Mouse (Mus musculus): Measurements from ENCODE around the gene Serpinb6b.
A peak's percentile ranks its signal among the peaks of the same experiment; 100 is the strongest.

DNA sequence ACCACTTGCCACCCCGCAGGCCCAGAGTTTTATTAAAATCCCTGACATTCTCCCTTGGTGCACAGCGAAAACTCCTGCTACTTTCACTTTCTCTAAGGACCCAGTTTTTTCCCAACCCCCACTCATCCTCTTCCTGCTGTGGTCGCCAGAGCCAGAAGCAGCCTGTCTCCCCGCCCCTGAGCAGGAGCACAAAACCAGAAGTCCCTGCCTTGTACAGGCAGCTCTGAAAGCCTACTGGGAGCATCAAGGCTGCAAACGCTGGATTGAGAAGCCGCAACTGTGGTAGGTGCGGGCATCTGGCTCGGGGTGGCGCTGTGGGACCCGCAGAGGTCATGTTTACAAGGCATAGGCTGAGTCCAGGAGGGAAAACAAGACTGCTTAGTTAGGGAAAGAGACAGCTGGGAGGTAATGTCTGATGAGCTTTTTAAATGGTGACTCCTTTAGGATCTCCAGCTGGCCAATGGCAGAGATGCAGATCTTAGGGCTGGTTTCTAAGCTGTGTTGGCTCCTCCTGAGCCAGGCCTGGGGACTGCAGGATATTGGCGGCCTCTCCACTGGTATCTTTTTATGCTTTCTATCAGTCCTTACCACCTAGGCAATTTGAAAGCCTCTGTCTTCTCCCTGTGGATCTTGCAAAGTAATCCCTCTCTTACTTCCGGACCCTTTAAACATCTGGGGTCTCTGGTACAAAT, 39.6 kb downstream of the Serpinb6b start:
- no peak for TF ChIP-seq EP300 (optimal IDR thresholded peaks at IDR 0.05)
- peak; percentile 87 for TF ChIP-seq CTCF (IDR thresholded peaks at IDR 0.05; ENCODE audit: low read depth)
